In the genomic region with DNA sequence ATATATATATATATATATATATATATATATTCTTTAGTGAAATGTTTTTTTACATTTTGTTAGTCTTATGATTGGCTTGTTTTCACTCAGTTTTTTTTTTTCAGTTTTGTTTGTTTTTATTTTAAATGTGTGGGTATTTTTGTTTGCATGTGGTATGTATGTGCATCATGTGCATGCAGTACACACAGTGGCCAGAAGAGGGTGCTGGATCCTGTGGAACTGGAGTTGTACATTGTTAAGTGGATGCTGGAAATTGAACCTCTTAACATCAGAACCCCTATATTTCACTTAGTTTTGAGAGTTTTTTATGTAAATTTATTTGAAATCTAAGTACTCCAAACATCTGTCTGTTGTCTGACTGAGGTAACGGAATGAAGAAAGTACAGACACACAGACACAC, we compare ENCODE assay signal across 25 mouse cellular contexts. TPM values are rescaled to one million over a fixed set of nuclear protein-coding genes. Genes with fewer than 3 reads are reported as not detected.
DNase-seq lines count a peak whose midpoint lies in the region; ATAC-seq and TF ChIP-seq lines count a peak whose summit lies in the region.
"Had no signal": no experiment of that assay in that cellular context is flagged by ENCODE, and none has a peak within 500 bp of the region (broad histone marks: within the 10 kb centered on the region; RNA-seq: fewer than 3 reads in every experiment).

No protein-coding gene starts in this region.

- H3K79me2 ChIP-seq in MEL (ENCODE audit: control insufficient read depth, insufficient read depth, low read length, poor library complexity), result no peaks in the 10 kb centered on the region

- H3K27ac ChIP-seq in kidney, adult 2 months (ENCODE audit: insufficient read depth, low read depth, low read length), result no peak overlapping the region
- no peak overlapping the region for H3K27ac ChIP-seq in kidney, embryonic 14.5 days (ENCODE audit: low read depth, low read length)
- H3K27ac ChIP-seq in lung, embryonic 14.5 days (ENCODE audit: low read depth), result no peak overlapping the region
- no peak overlapping the region for H3K27ac ChIP-seq in MEL (ENCODE audit: control insufficient read depth, low read depth, low read length)
- H3K27ac ChIP-seq in cortical plate, adult 2 months (ENCODE audit: insufficient read depth, low read length), result no peak overlapping the region
- H3K27ac ChIP-seq: heart, embryonic 10.5 days; hindbrain, embryonic 15.5 days; limb, embryonic 12.5 days; lung, embryonic 15.5 days; midbrain, embryonic 13.5 days had no signal

- H3K36me3 ChIP-seq in kidney, adult 2 months (ENCODE audit: control insufficient read depth, insufficient read depth, low read length), result no peaks in the 10 kb centered on the region
- no peaks in the 10 kb centered on the region for H3K36me3 ChIP-seq in kidney, embryonic 14.5 days (ENCODE audit: control insufficient read depth, insufficient read depth, low read length)
- H3K36me3 ChIP-seq in lung, embryonic 14.5 days (ENCODE audit: insufficient read depth), result no peaks in the 10 kb centered on the region
- no peaks in the 10 kb centered on the region for H3K36me3 ChIP-seq in MEL (ENCODE audit: control insufficient read depth in 1 of 2, insufficient read depth in 2 of 2, low read length in 2 of 2)
- H3K36me3 ChIP-seq: heart, embryonic 10.5 days; hindbrain, embryonic 15.5 days; limb, embryonic 12.5 days; lung, embryonic 15.5 days; midbrain, embryonic 13.5 days had no signal

- WGBS in kidney, adult 2 months, result 100% methylated on average over 1 of the region's 1 CpGs
- WGBS in kidney, embryonic 14.5 days, result 100% methylated on average over 1 of the region's 1 CpGs
- WGBS in lung, embryonic 14.5 days, result 90% methylated on average over 1 of the region's 1 CpGs

- no peak for DNase-seq in kidney, adult 2 months
- no peak for DNase-seq in lung, embryonic 14.5 days
- DNase-seq in lung, postnatal 10 days, result no peak
- peak; percentile 34 for DNase-seq in MEL (ENCODE audit: low read depth, low spot score)
- no peak for DNase-seq in urinary bladder, postnatal 25 days (ENCODE audit: low spot score)
- DNase-seq in urinary bladder, postnatal 36 days (ENCODE audit: low spot score in 2 of 2), result no peak
- DNase-seq: cerebellum, adult 11 months; cerebellum, postnatal 36 days; gastrocnemius, postnatal 25 days; heart, postnatal 10 days; kidney, adult 18-20 months; kidney, postnatal 4 days; layer of hippocampus, postnatal 36 days; thymus, postnatal 36 days had no signal

- TF ChIP-seq POLR2A in kidney, adult 2 months (IDR thresholded peaks at IDR 0.05; ENCODE audit: low read depth, low read length), result no peak
- no peak for TF ChIP-seq POLR2A in MEL (IDR thresholded peaks at IDR 0.05; ENCODE audit: control insufficient read depth in 1 of 2, insufficient read depth in 1 of 2, low read depth in 1 of 2, low read length in 2 of 2, poor library complexity in 1 of 2)
- no peak for TF ChIP-seq POLR2A in cortical plate, adult 2 months (IDR thresholded peaks at IDR 0.05; ENCODE audit: extremely low read depth, insufficient read depth, low read length)

- TF ChIP-seq EP300 in MEL (IDR thresholded peaks at IDR 0.05; ENCODE audit: low read depth in 1 of 2, low read length in 2 of 2), result no peak

- 0 out of 2 replicates have a peak, but pooled peaks have one; percentile 9 for TF ChIP-seq CTCF in kidney, adult 2 months (conservative IDR thresholded peaks at IDR 0.05; ENCODE audit: insufficient read depth, insufficient read length, low read depth, low read length)
- peak; percentile 41 for TF ChIP-seq CTCF in lung, embryonic 14.5 days (IDR thresholded peaks at IDR 0.05; ENCODE audit: low read depth)
- TF ChIP-seq CTCF in MEL (IDR thresholded peaks at IDR 0.05 in 2 of 3, conservative IDR thresholded peaks at IDR 0.05 in 1 of 3; ENCODE audit: control insufficient read depth in 1 of 3, insufficient read depth in 1 of 3, low read depth in 2 of 3, low read length in 3 of 3, poor library complexity in 1 of 3, severe bottlenecking in 1 of 3), result peak; percentile 29 to 44 (median 34); a peak in 5 of 6 replicates
- 0 out of 2 replicates have a peak, but pooled peaks have one; percentile 10 for TF ChIP-seq CTCF in cortical plate, adult 2 months (IDR thresholded peaks at IDR 0.05; ENCODE audit: extremely low read depth, insufficient read depth, low read length)

- H3K9ac ChIP-seq in kidney, embryonic 14.5 days (ENCODE audit: low read depth, low read length), result no peak overlapping the region
- no peak overlapping the region for H3K9ac ChIP-seq in lung, embryonic 14.5 days
- H3K9ac ChIP-seq in MEL (ENCODE audit: control insufficient read depth, low read depth, low read length, poor library complexity, severe bottlenecking), result no peak overlapping the region
- H3K9ac ChIP-seq: hindbrain, embryonic 15.5 days; limb, embryonic 12.5 days; lung, embryonic 15.5 days; midbrain, embryonic 13.5 days had no signal

- no peaks in the 10 kb centered on the region for H3K27me3 ChIP-seq in kidney, adult 2 months (replicated peaks; ENCODE audit: control insufficient read depth, insufficient read depth, low read length)
- H3K27me3 ChIP-seq in kidney, embryonic 14.5 days (ENCODE audit: control insufficient read depth, insufficient read depth, low read length), result no peaks in the 10 kb centered on the region
- H3K27me3 ChIP-seq in lung, embryonic 14.5 days (ENCODE audit: insufficient read depth, low read length), result no peaks in the 10 kb centered on the region
- H3K27me3 ChIP-seq in MEL (ENCODE audit: control insufficient read depth in 1 of 2, insufficient read depth in 2 of 2, low read length in 2 of 2), result no peaks in the 10 kb centered on the region
- H3K27me3 ChIP-seq: hindbrain, embryonic 15.5 days; limb, embryonic 12.5 days; lung, embryonic 15.5 days; midbrain, embryonic 13.5 days; Patski had no signal

- no peak for ATAC-seq in kidney, embryonic 14.5 days (ENCODE audit: low FRiP score, low TSS enrichment)
- no peak for ATAC-seq in lung, embryonic 14.5 days (ENCODE audit: insufficient read depth)
- ATAC-seq: forebrain, embryonic 14.5 days; midbrain, embryonic 13.5 days; Patski had no signal

- no peak for TF ChIP-seq RAD21 in MEL (IDR thresholded peaks at IDR 0.05; ENCODE audit: low read depth, low read length)

- H3K9me3 ChIP-seq in kidney, embryonic 14.5 days (ENCODE audit: control insufficient read depth, low read length), result no peaks in the 10 kb centered on the region
- no peaks in the 10 kb centered on the region for H3K9me3 ChIP-seq in lung, embryonic 14.5 days (ENCODE audit: low read depth, low read length)
- H3K9me3 ChIP-seq in MEL (replicated peaks; ENCODE audit: insufficient read depth, low read length), result no peaks in the 10 kb centered on the region
- H3K9me3 ChIP-seq: heart, embryonic 10.5 days; hindbrain, embryonic 15.5 days; limb, embryonic 12.5 days; lung, embryonic 15.5 days; midbrain, embryonic 13.5 days had no signal

- H3K4me3 ChIP-seq in kidney, adult 2 months (ENCODE audit: insufficient read depth, low read depth, low read length), result no peak overlapping the region
- H3K4me3 ChIP-seq in kidney, embryonic 14.5 days (ENCODE audit: low read length), result no peak overlapping the region
- H3K4me3 ChIP-seq in lung, embryonic 14.5 days (ENCODE audit: low read depth, low read length), result no peak overlapping the region
- H3K4me3 ChIP-seq in MEL (ENCODE audit: control insufficient read depth in 1 of 2, insufficient read depth in 1 of 2, low read depth in 2 of 2, low read length in 2 of 2), result no peak overlapping the region
- H3K4me3 ChIP-seq in cortical plate, adult 2 months (ENCODE audit: insufficient read depth, low read length), result no peak overlapping the region
- H3K4me3 ChIP-seq: erythroblast, embryonic 14.5 days; heart, embryonic 10.5 days; hindbrain, embryonic 15.5 days; limb, embryonic 12.5 days; lung, embryonic 15.5 days; midbrain, embryonic 13.5 days had no signal

- H3K4me1 ChIP-seq in kidney, adult 2 months (ENCODE audit: control insufficient read depth, insufficient read depth, low read length), result no peaks in the 10 kb centered on the region
- peaks cover 4% of the 10 kb centered on the region; the same call in 1 of the 2 replicates for H3K4me1 ChIP-seq in kidney, embryonic 14.5 days (ENCODE audit: control insufficient read depth, insufficient read depth, low read length)
- peaks cover under 1% of the 10 kb centered on the region; the same call in 1 of the 2 replicates for H3K4me1 ChIP-seq in lung, embryonic 14.5 days (ENCODE audit: insufficient read depth)
- H3K4me1 ChIP-seq in MEL (ENCODE audit: control insufficient read depth in 1 of 2, insufficient read depth in 2 of 2, low read length in 2 of 2), result no peaks in the 10 kb centered on the region
- H3K4me1 ChIP-seq in cortical plate, adult 2 months (ENCODE audit: control insufficient read depth, insufficient read depth, low read length), result peaks cover 12% of the 10 kb centered on the region
- H3K4me1 ChIP-seq: heart, embryonic 10.5 days; lung, embryonic 15.5 days had no signal

- no peak overlapping the region for H3K4me2 ChIP-seq in kidney, embryonic 14.5 days (replicated peaks; ENCODE audit: low read depth, low read length)
- H3K4me2 ChIP-seq in lung, embryonic 14.5 days, result no peak overlapping the region
- H3K4me2 ChIP-seq: hindbrain, embryonic 15.5 days; limb, embryonic 12.5 days; lung, embryonic 15.5 days; midbrain, embryonic 13.5 days had no signal

TF ChIP-seq in MEL, 35 proteins besides CTCF, POLR2A, EP300 and RAD21:
- TF ChIP-seq MAZ (IDR thresholded peaks at IDR 0.05; ENCODE audit: low read depth, low read length) (no peak), SMC3 (IDR thresholded peaks at IDR 0.05; ENCODE audit: low read depth, low read length) (peak; percentile 21; the same call in 1 of the 2 replicates), TBP (IDR thresholded peaks at IDR 0.05; ENCODE audit: low read depth, low read length) (no peak)
TF ChIP-seq in MEL: peak in this region for 1.

RNA-seq across cellular contexts. Expression of a gene that starts 21.3 kb away (rescaled TPM):
- polyA plus RNA-seq in kidney, adult 2 months (2012; rRNA removed), result 5.9 and 6.4 TPM in 2 replicates
- polyA plus RNA-seq in kidney, embryonic 14.5 days (2014; fragmentation: Nextera tagmentation; extraction: Ambion mirVana), result 2.3 and 2.7 TPM in 2 replicates
- polyA plus RNA-seq in lung, embryonic 14.5 days (2014; fragmentation: Nextera tagmentation; extraction: Ambion mirVana), result 0.57 and 0.84 TPM in 2 replicates
- not detected in 2 replicates for total RNA-seq in MEL (2012; rRNA removed)
- polyA plus RNA-seq in MEL (2012; ENCODE audit: insufficient read depth in 1 of 2, insufficient read length in 2 of 2, low read depth in 1 of 2, low replicate concordance in 2 of 2, missing spikeins in 1 of 2), result not detected
- 59.9 and 61.7 TPM in 2 replicates for polyA plus RNA-seq in cortical plate, adult 2 months (2012; rRNA removed)
- total RNA-seq: megakaryocyte progenitor cell, adult 5-6 weeks had no signal
- polyA plus RNA-seq: erythroblast, embryonic 14.5 days had no signal
